Mouse (Mus musculus) central nervous system, embryonic 11.5 days (tissue): ENCODE measurements around the gene Vkorc1. TPM values are rescaled to one million over a fixed set of nuclear protein-coding genes. Genes with fewer than 3 reads are reported as not detected.

Experiments used
- polyA plus RNA-seq: library from polyadenylated mRNA; depleted of rRNA; stranded (reverse); fragments of >200 nt; gene quantifications from 2 replicates; pipeline ENCODE4 v1.2.3, GENCODE M21; 2012; rRNA removed

Gene Vkorc1
- polyA plus RNA-seq = 36.5 and 56.2 TPM in 2 replicates

GRCm38 (mm10) chr7:127895442-127895841, at the start of gene Vkorc1, which contains the start of gene Gm21974:
Gene Vkorc1, minus strand, starts transcription at chr7:127895617.
Gene Gm21974, minus strand, starts transcription at chr7:127895454.

GRCm38 (mm10) chr7:127929923-127930322, 34.5 kb upstream of the Vkorc1 start, which contains the start of gene Prss8:
Gene Prss8, minus strand, starts transcription at chr7:127930104.

GRCm38 (mm10) chr7:127912190-127912871, 16.9 kb upstream of the Vkorc1 start, which contains the start of gene Kat8:
Gene Kat8, plus strand, starts transcription at chr7:127912516.

GRCm38 (mm10) chr7:127903971-127904796, 8.8 kb upstream of the Vkorc1 start, which contains the start of gene Bckdk:
Gene Bckdk, plus strand, starts transcription at chr7:127904082.

GRCm38 (mm10) chr7:127890798-127891197, 4.6 kb downstream of the Vkorc1 start, which contains the start of gene Prss53:
Gene Prss53, minus strand, starts transcription at chr7:127890970.

GRCm38 (mm10) chr7:127876467-127877348, 18.7 kb downstream of the Vkorc1 start, which contains the start of gene Zfp668:
Gene Zfp668, minus strand, starts transcription at chr7:127876828.

GRCm38 (mm10) chr7:127876041-127876466, 19.4 kb downstream of the Vkorc1 start, which contains the start of gene Zfp646:
Gene Zfp646, plus strand, starts transcription at chr7:127876221.

Other genes with a start within 250 kb of the Vkorc1 start
- 60.0 and 95.8 TPM in 2 replicates for gene Bcl7c, start 186.7 kb downstream of the Vkorc1 start, polyA plus RNA-seq
- 11.5 and 13.9 TPM in 2 replicates for gene Ctf1, start 182.9 kb downstream of the Vkorc1 start, polyA plus RNA-seq
- not detected in 2 replicates for gene Ctf2, start 163.5 kb downstream of the Vkorc1 start, polyA plus RNA-seq
- 84.5 and 155 TPM in 2 replicates for gene Fbxl19, start 151.1 kb downstream of the Vkorc1 start, polyA plus RNA-seq
- gene Orai3, start 125.8 kb downstream of the Vkorc1 start, polyA plus RNA-seq = 6.3 and 10.3 TPM in 2 replicates
- gene Setd1a, start 118.9 kb downstream of the Vkorc1 start, polyA plus RNA-seq = 26.7 and 29.9 TPM in 2 replicates
- gene Gm49388, start 110.0 kb downstream of the Vkorc1 start, polyA plus RNA-seq = 0.63 and 11.8 TPM in 2 replicates
- gene Hsd3b7, start 95.0 kb downstream of the Vkorc1 start, polyA plus RNA-seq = 8.7 and 16.1 TPM in 2 replicates
- gene Stx4a, start 71.3 kb downstream of the Vkorc1 start, polyA plus RNA-seq = 69.6 and 99.1 TPM in 2 replicates
- gene Stx1b, start 71.1 kb downstream of the Vkorc1 start, polyA plus RNA-seq = 36.0 and 46.5 TPM in 2 replicates
- gene Zfp646, start 19.4 kb downstream of the Vkorc1 start, polyA plus RNA-seq = 26.7 and 27.5 TPM in 2 replicates
- gene Zfp668, start 18.8 kb downstream of the Vkorc1 start, polyA plus RNA-seq = 16.2 and 20.9 TPM in 2 replicates
- 1.2 and 1.6 TPM in 2 replicates for gene Prss53, start 4.6 kb downstream of the Vkorc1 start, polyA plus RNA-seq
- not detected in 2 replicates for gene Gm21974, start 163 bp downstream of the Vkorc1 start, polyA plus RNA-seq
- gene Bckdk, start 8.5 kb upstream of the Vkorc1 start, polyA plus RNA-seq = 37.4 and 59.5 TPM in 2 replicates
- gene Kat8, start 16.9 kb upstream of the Vkorc1 start, polyA plus RNA-seq = 45.6 and 52.9 TPM in 2 replicates
- 1.0 and 3.1 TPM in 2 replicates for gene Prss8, start 34.5 kb upstream of the Vkorc1 start, polyA plus RNA-seq
- 8.6 and 8.8 TPM in 2 replicates for gene Prss36, start 51.1 kb upstream of the Vkorc1 start, polyA plus RNA-seq
- gene Fus, start 71.8 kb upstream of the Vkorc1 start, polyA plus RNA-seq = 824 and 846 TPM in 2 replicates
- gene Pycard, start 98.2 kb upstream of the Vkorc1 start, polyA plus RNA-seq = 7.1 and 10.2 TPM in 2 replicates
- 1.1 and 1.6 TPM in 2 replicates for gene Trim72, start 108.3 kb upstream of the Vkorc1 start, polyA plus RNA-seq
- 0.91 and 2.4 TPM in 2 replicates for gene Itgam, start 167.0 kb upstream of the Vkorc1 start, polyA plus RNA-seq
- 0.01 TPM in 1 of 2 replicates, not detected in the other for gene Gm49368, start 167.1 kb upstream of the Vkorc1 start, polyA plus RNA-seq
- gene Itgax, start 233.9 kb upstream of the Vkorc1 start, polyA plus RNA-seq = 0.02 and 0.04 TPM in 2 replicates